Mouse (Mus musculus) hindlimb bud, embryonic 11.5 days (tissue): ENCODE results near the gene Filip1l.

Experiments
- DNase-seq: peaks from one replicate; pipeline ENCODE4 v3.0.0-alpha.2; 2012; ENCODE audit warnings: low read depth, low spot score; ENCODE audit errors: extremely low spot score

Gene Filip1l

DNA sequence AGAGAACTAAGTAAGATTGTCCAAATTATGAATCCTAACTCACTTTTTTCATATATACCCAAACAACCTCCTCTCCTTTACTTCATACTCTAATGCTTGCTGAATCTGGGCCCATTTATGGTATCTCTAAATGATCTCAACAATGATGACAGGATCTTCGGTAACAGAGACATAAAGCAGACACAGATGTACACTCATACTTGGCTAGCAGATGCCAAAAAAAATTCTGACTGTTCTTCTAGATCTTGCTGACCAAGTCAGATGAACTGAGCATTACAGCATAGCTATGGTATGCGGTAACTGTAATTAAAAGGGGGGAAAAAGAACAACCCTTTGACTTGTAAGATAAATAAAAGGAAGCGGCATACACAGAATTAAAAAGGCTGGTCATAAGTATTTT, 210.6 kb downstream of the Filip1l start:
- DNase-seq: no peak

DNA sequence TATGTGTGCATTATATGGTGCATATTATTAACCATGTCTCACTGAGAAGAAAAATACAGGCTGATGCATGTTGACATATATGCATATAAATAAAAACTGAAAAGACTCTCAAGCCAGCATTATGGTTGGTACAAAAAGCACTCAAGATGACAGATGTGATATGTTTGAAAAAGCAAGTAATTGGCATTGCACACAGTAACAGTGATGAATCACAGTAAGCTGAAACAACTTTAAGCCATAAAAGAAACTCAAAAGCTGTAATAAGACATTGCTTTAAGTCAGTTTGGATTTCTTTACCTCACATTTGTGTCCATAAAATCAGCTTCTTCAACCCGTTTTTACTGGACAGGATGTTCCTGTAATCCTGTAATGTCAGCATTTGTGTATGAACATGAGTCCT, 211.9 kb downstream of the Filip1l start:
- no peak for DNase-seq

DNA sequence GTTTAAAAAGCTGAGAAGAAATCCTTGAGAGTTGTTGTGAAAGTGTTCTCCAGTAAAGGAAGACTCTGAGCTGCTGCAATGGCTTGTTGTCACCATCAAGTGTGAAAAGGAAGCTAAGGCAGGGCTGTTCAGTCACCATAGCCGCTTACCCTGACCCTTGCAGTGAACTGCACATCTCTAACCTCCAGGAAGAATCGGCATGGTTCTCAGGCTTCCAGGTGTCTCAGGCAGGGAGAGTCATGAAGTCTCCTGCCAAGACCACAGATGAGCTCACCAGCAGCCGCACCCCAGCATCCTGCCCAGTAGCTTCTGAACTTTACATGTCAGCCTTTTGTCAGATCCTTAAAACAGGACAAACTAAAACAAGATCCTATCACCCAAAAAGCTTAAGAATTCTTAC, 213.3 kb downstream of the Filip1l start:
- DNase-seq: no peak

DNA sequence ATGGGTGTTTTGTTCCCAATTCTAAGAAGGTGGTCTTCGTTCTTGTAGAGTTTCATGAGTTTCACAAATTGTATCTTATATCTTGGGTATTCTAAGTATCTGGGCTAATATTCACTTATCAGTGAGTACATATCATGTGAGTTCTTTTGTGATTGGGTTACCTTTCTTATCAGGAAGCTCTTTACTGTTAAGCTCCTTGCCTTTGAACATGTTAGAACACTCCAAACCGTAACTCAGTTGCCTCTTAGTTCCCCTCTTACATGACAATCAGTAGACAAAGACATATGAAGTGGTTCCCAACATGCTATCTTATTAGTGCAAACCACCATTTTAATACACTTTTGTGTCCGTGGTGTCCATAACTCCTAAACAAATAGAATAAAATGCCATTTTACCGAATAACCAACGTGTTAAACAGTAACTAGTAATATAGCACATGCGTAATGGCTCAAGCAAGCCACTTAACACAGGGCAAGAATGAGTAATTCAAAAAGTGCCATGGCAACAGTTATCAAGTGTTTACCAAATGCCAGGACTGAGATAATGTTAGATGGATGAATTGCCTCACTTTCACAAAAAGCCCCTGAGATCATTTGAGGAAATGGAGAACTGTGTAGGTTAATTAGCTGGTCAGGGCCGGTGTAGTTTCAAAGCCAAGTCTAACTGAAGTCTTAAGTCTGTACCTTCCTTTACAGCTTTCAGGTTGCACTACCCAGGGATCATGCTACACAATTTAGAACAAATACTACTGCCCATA, 215.9 kb downstream of the Filip1l start:
- no peak for DNase-seq

DNA sequence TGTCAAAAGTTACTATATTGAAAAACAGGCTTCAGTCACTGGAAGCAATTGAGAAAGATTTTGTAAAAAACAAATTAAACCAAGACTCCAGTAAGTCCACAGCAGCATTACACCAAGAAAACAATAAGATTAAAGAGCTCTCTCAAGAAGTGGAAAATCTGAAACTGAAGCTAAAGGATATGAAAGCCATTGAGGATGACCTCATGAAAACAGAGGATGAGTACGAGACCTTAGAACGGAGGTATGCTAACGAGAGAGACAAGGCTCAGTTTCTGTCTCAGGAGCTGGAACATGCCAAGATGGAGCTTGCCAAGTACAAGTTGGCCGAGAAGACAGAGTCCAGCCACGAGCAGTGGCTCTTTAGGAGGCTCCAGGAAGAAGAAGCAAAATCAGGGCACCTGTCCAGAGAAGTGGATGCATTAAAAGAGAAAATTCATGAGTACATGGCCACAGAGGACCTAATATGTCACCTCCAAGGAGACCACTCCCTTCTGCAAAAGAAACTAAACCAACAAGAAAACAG, 218.0 kb downstream of the Filip1l start:
- no peak for DNase-seq

DNA sequence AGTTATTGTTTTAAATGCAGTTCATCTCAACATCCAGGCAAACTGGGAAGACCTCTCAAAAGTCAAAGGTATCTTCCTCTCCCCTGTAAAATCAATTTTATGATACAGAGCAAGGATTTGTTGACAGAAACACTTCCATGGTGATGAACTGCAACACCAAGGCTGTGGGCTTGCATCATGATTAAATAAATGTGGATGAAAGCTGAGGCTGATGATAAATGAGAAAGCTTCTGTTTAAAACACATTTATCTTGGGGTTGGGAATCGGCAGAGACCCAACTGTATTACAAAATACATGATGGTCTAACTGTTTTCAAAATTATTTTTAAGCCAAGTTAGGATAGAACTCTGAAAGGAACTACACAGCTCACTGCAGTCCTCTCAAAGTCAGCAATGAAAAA, 220.9 kb downstream of the Filip1l start:
- DNase-seq: no peak

DNA sequence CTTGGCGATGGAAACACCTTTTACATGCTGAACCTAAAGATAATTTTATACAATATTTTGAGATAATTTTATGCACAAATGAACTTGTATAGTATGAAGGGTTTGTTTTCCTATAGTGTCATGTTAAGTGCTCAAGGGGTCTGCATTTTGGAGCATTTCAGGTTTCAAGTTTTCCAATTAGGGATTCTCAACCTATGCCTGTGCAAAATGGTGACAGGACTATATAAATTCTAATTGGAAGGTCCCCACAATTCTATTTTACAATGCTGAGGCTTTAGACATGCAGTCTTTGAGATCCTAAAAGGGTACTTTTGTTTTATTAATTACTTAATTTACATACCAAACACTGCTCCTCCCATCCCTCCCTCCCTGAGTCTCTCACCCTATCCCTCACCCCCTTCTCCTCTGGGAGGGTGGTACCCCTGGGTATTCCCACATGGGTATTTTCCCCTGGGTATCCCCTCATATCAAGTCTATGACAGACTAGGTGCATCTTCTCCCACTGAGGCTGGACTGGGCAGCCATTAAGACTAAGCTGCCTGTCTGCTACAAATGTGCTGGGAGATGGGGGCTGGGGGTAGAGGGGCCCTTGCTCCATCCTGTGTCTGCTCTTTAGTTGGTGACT, 223.0 kb downstream of the Filip1l start:
- DNase-seq: no peak

DNA sequence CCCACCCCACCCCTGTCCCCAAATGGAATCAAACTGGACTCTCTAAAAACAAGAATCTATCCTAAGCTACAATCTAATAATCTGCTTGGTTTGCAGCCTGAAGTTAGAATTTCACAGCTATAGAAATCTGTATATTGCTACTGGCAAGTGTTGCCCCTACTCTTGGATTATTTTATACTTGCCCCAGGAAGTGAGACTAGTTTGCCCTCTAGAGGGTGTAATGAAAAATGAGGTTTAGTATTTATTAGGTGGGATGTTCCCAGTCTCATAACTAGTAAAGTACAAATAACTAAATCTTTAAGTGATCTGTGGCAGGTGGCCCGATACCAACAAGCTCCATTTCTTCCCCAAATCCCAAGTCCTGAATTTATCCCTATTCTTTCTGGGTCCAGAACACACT, 224.6 kb downstream of the Filip1l start:
- DNase-seq: no peak

DNA sequence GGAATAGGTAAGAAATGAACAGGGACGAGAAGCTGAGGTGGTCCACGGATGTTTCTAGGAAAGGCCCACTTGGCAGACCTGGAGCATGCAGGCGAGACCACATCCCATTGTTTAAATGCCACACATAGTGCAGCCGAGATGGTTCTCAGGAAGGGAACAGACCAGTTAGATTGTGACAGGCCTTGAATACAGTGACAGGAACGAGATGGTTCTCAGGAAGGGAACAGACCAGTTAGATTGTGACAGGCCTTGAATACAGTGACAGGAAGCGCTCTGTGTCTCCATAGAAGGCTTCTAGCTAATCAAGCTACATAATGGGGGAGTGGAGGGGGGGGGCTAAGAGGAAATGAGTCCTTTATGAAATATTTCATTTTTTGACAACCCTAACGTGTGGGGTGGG, 227.1 kb downstream of the Filip1l start:
- no peak for DNase-seq

DNA sequence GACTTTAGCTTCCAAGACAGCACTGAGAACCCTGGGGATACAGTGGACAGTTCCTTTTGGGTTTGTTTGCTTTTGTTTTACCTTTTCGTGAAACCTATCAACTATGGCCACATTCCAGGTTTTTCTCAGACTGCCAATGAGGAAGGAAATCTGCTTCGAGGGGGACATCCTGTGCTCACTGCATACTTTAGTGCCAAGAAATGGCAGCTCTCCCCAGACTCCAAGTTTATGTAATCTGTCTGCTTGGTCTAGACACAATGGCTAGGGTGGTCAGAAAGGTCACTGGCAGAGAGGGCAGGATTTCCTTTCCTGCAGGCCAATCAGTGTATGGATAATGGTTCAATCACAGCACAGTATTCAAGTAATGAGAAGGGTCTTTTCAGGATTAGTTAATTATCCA, 229.1 kb downstream of the Filip1l start:
- no peak for DNase-seq

DNA sequence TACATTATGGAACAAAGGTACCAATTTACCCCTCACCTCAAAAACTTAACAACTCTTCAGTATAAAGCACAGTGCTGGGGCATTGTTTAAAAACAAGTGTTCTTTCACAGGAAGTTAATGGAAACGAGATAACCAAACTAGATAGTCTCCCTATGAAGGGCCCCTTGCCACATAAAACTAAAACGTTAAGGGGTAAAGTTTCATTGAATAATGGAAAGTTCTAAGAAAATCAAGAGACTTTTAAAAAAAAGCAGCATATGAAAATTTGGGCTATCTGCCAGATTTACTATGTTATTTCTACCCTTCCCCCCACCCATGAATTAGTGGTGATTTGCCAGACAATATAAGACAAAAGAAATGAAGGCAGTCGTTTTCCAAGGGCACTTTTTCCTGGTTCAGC, 232.3 kb downstream of the Filip1l start:
- DNase-seq: no peak

DNA sequence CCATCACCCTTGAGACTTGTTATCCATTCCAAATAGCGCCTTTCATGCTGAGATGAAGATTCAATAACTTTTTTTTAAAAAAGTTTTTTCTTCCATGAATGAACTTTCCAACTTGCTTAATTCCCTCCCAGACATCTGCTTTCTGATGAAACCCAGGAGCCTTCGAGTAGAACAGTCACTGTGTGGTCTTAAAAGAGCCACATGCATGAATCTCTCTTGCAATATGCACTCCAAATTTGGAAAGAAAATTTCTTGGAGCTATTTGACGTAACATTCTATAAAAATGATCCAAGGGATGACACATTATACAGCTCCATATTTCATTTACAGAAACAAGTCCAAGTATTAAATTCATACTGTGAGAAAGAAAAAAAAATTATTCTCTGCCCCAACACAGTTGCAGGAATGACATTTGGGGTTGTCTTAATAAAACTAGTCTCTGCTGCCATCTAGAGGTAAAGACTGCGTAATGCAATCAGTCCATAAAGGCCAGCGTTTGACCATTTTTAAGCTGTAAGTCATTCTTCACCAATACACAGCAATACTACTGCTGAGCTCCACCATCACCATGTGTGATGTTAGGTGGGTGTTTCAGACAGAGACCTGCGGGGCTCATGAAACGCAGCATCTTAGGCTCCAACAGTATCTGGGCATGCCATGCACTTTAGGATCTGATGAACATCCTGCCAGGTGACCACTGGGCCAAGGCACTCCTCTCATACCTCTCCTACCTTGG, 240.7 kb downstream of the Filip1l start:
- DNase-seq: peak; percentile 47

DNA sequence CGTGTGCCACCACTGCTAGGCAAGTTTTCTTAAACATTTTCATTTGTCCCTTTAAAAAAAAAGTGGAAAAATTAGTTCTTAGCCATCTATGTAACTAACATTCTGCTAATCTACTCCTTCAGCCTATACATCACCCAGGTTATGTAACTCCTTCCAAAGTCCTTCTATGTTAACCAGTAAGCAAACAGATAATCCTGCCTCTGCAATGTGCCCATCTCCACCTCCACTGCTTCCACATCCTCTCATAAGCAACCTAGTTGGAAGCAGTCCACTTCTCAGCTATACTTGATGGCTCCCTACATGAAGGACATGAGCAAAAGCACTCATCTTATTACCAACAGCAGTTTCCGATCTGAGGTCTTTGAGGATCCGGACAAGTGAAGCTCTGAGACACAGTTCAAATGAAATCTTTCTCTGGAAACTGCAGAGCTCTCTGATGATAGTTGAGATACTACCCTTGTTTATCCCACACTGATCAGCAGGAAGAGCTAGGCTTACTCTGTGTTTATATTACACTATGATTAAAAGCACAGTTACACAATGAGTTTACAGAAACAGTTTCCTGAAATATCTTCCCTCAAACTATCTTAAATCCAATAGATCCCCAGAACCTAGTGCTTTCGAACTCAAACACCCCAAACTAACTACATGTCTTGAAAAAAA, 244.5 kb downstream of the Filip1l start:
- no peak for DNase-seq

DNA sequence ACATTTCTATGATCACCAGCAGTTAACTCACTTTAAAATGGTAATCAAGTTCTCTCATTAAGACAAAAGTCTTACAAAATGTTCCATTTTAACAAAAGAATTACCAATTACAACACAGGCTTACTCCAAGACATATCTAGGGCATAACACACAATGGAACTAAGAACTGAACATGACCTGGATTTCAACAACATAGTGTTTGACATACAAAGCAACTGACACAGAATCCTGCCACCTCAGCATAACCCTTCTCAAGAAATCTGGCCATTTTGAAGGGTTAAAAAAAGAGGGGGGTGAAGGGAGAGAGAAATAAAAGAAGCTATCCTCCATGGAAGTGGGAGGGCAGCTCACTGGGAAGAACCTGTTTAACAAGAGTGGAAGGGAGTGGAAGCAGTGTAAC, 248.1 kb downstream of the Filip1l start:
- no peak for DNase-seq

DNA sequence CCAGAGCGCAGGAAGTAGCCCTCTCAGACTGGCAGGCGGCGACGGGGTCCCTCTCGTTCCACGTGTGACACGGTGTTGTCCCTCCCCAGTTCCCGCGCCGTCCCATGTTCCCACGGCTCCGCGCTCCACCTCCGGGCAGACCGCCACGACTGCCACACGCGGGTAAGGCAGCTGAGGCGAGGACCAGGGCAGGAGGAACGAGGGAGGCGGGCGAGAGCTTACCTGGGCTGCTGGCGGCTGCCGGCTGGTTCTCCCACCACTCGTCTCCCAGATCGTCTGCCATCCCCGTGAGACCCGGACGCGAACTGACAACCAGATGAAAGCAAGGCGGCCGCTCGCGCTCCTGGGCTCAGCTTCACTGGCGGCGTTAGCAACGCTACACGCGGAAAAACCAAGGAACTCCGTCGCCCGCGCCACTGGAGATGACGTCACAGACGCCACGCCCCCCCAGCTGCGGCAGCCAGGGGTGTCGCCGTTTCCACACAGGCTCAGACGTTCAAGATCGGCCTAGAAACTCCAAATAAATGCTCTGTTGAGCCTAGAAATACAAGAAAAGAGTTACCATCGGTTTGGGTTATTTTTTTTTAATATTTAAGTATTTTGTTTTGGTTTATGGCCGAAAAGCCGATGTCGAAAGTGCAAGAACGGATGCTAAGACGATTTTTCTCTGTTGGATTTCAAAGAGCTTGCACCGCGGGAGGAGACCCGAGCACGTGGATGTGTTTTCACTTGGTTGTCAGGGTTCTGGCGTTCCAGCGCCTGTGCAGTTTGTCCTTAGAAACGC, 253.7 kb downstream of the Filip1l start, which contains the start of gene Cmss1:
Gene Cmss1, minus strand, starts transcription at position 421 of the 784 bp plus-strand sequence.
- peak; percentile 81 for DNase-seq

DNA sequence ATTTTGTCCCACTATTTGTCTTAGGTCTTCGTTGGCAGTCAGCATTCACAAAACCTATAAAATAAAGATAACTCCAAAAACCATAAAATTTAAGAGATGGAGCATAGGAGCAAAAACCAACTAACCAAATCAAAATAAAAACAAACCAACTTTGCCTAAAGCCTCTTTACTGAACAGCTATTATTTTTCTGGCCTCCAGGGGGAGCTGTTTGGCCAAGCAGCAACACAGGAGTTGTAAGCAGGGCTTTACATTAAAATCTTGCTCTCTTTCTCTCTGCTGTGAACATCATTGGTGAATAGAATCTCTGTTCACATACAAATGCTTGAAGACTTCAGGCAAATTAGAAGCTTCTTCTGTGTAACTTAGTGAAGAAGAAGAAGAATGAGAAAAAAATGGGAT, 258.9 kb downstream of the Filip1l start:
- no peak for DNase-seq
